Mouse (Mus musculus) gastrocnemius, postnatal 14 days (tissue): ENCODE measurements around the gene Lax1. TPM values are rescaled to one million over a fixed set of nuclear protein-coding genes. Genes with fewer than 3 reads are reported as not detected.
"Not testable (repeated sequence)": the region's sequence is repeated elsewhere in the genome, so short reads cannot be mapped to it uniquely, and the experiment has no call there.

Experiments used
- DNase-seq: peaks from one replicate; pipeline ENCODE4 v3.0.0; 2021; ENCODE audit warnings: mixed read lengths
- intact Hi-C: fragments of 180-260 bp; cut with DNase I; formaldehyde crosslinking; loops from one replicate; pipeline ENCODE4 v1.15.1; 2025; ENCODE audit warnings: low total_unique reads
- total RNA-seq, 2 experiments: library from RNA; stranded (reverse); gene quantifications; 2 replicates each; pipeline ENCODE4 v1.2.3; 2021

The Lax1 gene
- total RNA-seq, 2 experiments from 2014 or later: 0.09 to 0.27 TPM

DNA sequence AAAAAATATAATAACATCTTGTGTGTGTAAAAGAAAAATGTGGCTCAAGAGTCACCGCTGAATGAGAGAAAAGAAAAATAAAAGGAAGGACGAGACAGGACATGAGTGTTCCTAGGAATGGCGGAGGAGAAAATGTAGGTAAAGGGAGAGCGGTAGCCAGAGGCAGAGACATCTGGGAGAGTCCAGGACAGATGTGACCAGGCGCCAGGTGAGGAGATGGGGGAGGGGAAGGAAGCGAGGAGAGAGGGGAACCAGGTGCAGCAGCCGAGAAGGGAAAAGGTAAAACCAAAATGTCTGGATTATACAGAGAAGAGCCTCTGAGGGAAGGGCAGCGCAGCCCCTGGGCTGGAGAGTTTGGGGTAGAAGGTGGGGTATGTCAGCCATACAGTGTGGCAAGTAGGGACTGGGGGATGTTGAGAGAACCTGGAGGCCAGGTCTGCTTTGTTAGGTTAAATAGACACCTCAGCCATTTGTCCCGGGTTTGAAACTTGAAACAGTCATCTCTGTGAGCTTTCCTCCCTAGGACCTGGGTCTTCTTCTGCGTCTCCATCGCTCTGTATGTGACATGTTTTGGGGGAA is 3.7 kb upstream of the Lax1 start:
- no peak for DNase-seq
- intact Hi-C loops: no loop called here

DNA sequence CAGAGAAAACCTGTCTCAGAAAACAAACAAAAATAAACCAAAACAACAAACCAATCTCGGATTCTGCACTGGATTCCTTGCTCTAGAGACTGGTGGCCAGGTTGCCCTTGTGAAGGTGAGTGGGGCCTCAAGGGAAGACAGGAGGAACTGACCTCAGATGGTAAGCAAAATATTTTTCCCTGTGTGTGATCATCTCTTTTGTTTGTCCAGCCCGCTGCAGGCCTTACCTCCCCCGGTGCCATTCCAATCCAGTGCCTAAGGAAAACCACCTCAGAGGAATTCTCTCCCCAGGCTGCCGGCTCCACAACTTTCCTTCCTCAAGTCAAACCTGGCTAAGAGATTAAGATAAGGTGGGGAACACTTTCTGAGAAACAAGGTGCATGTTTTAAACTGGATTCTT is 2.3 kb upstream of the Lax1 start:
- no peak for DNase-seq
- intact Hi-C loops: no loop called here

DNA sequence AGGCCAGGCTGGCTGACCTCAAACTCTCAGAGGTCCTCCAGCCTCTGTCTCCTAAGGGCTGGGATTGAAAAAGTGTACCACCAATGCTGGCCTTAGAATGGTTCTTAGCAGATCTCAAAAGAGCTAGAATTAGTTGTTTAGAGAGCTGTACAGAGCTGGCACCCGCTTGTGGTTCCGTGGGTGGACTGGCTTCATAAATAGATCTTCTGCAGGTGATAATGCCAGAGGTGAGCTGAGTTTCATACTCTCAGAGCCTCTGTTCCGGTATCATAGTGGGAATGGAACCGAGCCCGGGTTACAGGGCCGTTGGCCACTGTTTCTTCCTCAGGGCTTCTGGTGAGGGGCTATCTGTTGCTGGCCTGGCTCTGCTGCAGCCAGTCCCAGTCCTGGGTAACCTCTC is 1.1 kb upstream of the Lax1 start:
- intact Hi-C loops: no loop called here
- DNase-seq: no peak

DNA sequence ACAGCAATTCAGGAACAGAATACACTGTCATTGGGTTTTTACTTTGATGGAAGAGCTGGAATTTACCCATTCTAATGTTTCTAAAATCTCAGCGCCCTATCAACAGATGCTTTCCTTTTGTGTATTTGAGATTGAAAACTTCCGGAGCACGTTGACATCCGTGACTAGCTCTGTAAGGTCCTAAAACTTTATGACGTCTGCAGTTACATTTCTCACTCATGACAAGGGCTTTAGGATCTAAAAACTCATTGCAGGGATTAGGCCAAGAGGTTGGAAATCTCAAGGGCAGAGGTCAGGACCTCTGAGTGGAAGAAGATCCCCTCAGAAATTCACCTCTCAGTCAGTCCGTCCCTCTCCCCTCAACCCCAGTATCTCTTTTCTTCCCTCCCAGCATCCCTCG is 1.6 kb downstream of the Lax1 start:
- no peak for DNase-seq
- intact Hi-C loops: no loop called here

DNA sequence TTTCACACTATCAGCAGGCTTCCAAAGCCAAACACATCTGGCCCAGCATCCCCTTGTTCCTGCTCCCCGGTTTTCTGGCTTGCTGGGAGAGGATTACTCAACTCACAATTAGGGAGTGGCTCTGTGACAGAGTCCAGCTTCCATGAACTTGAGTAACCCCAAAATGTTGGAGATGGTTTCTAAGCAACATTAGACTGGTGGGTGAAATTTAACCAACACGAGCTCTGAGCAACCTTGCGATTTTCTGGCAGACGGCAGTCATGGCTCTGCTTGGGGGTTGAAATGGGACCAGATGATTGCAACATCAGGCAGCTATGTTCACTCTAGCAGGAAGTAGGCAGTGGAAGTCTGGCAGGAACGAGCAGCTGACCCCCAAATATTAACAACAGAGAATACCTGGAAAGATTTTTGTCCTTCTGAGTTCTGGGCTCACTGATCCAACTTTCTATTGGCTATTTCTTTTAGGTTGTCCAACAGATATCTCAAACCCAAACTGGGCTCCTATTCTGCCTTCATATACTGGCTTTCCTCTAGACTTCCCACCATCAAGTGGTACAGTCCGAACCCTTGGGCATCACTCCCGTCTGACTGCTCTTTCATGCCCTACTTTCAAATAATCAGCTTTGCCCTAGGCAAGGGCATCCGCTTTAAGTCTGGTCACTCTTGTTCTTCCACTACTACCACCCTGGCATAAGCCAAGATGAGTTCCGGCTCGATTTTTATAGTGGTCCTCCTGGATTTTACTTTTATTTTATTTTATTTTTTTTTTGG is 4.0 kb downstream of the Lax1 start:
- intact Hi-C loops: no loop called here
- peak; percentile 75 for DNase-seq

DNA sequence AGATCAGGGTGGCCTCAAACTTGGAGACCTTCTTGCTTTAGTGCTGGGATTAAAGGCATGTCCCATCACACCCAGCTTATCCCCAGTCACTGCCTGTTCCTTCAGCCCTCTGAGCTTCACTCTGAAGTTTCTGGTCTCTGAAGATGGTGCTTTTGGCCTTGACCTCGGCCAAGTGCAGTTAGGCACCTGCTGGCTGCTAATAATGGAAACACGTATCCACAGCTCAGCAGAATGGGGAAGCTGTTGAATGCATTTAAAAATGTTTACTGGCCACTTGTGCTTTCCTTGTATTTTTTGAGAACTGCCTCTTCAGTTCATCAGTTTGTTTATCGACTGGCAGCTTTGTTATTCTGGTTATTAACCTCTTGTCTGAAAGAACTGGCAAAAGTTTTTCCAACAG is 18.1 kb downstream of the Lax1 start:
- intact Hi-C loops: no loop called here
- DNase-seq: no peak

DNA sequence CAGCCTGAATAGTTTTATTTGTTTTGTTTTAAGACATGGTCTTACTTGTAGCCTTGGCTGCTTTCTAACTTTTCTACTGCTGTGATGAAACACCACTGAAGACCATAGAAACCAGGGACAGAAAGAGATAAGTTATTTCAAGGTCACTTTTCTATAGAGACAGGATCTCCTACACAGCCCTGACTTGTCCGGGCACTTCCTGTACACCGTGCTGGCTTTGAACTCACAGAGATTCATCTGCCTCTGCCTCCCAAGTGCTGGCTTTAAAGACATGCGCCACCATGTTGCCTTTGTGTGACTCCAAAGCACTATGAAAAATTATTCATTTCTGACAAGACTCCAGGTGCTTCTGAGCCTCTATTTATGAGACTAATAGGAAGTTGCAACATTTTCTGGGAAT is 18.6 kb downstream of the Lax1 start:
- DNase-seq: no peak
- intact Hi-C loops: no loop called here

DNA sequence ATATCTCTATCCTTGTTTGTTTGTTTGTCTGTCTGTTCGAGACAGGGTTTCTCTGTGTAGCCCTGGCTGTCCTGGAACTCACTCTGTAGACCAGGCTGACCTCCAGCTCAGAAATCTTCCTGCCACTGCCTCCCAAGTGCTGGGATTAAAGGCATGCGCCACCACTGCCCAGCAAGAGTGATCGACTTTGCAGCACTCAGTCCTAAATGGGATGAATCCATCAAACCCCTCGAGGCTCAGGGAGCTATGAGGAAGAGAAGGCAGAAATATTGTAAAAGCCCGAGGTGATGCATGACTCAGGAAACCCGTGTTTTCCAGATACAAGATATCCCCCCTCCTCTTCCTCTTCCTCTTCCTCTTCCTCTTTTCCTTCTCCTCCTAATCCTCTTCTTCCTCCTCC is 19.1 kb downstream of the Lax1 start:
- DNase-seq: no peak
- intact Hi-C loops: no loop called here

DNA sequence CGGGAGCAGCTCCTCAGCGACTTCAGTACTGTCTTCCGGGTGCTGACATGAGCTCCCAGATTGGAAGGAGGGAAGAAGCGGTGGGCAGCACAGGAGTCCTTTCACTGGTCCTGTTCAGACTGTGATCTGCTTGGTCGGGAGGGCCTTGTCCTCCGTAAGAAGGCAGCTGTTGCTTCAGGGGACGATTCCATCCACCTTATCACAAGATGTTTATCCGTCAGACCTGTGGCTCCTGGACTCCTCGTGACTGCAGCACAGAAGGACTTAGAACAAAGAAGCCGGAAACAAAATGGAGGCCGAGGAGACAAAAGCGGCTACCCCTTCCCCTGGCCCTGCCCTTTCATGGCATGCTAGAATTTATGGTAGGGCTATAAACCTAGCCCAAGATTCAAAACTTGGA is 19.7 kb downstream of the Lax1 start:
- no peak for DNase-seq
- intact Hi-C loops: no loop called here

DNA sequence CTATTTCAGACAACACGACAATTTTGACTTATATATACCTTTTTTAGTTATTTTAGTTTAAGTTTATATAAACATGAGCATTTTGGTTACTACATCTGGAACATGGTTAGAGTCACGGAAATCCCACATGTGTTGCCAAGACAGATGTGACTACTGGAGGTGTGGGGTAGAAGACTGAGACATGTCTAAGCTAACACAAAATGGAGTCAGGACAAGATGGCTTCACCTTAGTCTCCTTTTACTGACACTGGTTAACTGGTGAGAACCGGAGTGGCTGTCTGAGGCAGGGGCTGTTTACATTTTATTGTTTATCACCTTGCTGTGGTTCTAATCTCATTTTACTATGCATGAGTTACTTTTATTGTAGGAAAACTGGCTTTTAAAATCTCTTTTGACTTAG is 21.3 kb downstream of the Lax1 start:
- intact Hi-C loops: no loop called here
- DNase-seq: no peak

DNA sequence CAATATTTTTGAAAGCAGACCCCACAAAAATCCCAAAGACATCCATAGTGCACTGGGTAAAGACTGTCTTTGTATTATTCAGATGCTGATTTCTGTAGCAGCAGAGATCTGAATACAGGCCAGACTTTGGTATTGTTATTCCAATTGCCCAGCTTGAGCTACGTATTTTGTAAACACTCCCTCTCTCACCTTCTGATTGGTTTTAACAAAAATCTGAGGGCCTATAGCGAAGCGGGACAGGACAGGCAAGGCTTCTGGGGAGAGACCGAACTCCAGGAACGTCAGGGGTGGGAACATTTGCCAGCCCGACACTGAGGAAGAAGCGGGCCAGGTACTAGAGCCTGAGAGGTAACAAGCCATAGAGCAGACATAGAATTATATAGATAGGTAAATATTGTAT is 22.2 kb downstream of the Lax1 start:
- DNase-seq: no peak
- intact Hi-C loops: no loop called here

DNA sequence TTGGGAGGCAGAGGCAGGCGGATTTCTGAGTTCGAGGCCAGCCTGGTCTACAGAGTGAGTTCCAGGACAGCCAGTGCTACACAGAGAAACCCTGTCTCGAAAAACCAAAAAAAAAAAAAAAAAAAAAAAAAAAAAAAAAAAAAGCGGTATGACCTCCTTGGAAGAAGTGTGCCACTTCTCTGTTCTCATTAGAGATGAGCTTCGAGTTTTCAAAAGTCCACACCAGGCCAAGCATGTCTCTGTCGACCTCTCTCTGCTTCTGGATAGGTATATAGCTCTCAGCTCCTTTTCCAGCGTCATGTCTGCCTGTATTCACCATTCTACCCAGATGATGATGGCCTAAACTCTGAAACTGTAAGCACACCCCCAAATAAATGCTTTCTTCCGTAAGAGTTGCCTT is 24.2 kb downstream of the Lax1 start:
- DNase-seq, intact Hi-C loops: not testable (repeated sequence)

DNA sequence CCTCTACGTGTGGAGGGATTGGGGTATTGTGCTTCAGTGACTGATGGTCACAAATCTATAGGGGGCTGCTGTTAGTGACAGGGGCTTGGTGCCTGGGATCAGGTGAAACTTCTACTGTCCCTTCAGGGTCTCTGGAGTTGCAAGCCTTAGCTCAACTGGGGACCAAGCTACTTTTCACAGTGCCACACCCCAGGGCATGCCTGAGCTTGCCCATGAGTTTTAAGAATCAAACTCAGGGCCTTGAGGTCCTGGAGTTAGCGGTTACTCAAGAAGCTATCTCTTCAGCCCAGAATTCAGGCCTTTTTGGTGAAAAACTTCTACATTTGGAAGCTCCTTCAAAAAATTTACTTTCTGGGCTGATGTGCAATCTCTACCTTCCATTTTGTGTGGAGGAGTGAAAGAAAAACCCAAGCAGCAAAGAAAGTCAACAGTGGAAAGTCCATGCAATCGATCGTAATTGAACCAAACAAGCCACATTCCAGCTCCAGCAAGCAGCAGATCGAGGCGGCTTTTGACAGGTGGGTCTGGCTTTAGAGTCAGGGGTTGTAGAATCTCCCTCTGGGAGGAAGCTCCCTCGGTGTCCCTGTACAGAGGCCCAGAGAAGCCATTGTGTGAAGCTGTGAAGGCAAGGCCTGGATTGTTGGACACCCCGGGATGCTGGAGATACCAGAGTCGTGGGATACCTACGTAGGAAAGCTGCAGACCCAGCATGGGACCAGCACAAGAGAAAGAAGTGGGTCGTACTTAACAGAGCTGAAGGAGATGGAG is 25.5 kb downstream of the Lax1 start:
- intact Hi-C loops: no loop called here

DNA sequence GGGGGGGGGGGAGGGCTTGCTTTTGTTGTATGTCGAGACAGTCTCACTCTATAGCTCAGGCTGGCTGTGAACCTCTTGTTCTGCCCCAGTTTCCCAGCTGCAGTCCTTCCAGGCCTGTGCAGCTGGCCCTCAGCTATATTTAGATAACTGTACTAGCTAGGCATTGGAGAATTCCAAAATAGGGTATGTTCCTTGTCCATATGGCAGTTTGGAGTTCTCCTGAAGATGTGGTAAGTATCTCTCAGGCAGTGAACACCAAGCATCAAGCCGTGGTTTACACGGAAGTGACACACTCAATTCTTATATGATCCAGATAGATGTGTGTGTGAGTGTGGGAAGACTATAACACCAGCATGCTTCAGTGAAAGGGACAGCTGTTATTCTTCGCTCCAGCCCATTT is 26.5 kb downstream of the Lax1 start:
- intact Hi-C loops: no loop called here
- no peak for DNase-seq

More for the DNA sequence above, 25.5 kb downstream of the Lax1 start:
- DNase-seq: no peak

DNA sequence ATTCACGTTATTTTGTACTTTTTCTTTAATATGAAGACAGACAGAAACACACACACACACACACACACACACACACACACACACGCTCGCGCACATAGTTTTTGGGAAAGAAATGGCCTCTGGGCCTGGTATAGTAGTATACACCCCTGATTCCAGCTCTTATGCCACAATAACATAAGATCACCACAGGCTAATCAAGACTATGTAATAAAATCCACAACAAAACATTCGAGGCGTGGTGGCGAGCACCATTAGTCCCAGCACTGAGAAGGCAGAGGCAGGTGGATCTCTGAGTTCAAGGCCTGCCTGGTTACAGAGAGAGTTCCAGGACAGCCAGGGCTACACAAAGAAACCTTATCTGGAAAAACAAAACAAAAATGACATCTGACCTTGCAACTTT is 27.0 kb downstream of the Lax1 start:
- intact Hi-C loops: no loop called here
- no peak for DNase-seq

DNA sequence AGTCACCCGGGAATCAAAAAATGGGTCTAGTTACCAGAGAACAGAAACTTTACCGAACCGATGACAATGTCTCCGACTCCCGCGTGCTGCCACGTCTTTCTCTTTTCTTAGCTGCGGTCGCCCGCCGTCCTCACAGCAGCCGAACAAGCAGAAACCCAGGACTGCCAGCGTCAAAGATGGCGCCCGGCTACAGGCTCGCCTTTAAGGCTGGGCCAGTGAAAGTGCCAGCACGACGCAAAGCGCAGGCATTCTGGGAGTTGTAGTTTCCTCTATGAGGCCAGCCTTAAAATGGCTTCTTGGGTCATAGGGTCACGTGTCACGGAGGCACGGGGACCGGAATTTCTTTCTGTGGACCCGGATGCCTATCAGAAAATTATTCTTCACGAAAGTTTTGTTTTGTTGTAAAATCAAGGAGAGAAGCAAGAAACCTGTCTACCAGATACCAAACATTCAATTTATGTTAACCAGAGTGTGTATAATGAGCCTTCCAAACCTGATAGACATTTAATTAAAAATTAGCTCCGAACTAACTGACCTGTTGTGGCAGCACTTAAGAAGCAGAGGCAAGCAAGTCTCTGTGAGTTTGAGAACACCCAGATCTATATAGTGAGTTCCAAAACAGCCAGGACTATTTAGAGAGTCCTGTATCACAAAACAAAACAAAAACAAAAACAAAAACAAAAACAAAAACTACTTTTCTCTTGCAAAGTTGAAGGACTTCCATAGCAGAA is 28.5 kb downstream of the Lax1 start, which contains the start of gene Gm38394:
Gene Gm38394, minus strand, starts transcription at position 116 of the 731 bp plus-strand sequence.
- intact Hi-C loops: no loop called here
- peak; percentile 93 for DNase-seq

DNA sequence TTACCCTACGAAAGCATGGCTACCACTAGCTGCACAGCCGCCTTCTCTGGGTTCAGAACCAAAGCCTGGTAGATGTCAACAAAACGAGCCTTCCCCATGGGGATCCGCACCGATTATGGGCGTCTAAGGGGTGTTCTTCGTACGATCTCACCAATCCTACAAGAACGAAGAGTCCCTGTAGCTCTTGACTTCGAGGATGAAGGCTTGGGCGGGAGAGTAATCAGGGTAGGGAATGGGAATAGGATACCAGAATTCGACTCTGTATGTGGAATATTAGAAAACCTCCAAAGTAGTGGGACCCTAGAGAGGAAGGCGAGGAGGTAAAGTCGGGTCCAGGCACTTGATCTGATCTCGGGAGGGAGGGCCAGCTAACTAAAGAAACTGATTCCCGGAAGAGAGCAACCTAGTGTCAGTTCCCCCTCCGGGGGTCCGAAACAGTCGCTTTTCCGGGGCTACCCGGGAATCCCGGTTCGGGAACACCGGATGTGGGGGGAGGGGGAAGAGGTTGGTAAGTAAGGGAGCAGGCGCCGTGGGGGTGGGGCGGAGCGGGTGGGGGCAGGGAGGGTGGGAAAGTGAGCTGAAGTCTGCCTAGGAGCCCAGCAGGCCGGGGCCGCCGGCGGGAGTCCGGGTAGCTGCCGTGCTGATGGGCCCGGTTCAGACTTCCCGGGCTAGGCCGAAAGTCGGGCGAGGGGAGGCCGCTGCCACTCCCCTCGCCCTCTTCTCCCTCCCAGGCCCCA is 29.3 kb downstream of the Lax1 start, which contains the start of gene Zbed6:
Gene Zbed6, minus strand, starts transcription at position 420 of the 737 bp plus-strand sequence.
- intact Hi-C loops: no loop called here

DNA sequence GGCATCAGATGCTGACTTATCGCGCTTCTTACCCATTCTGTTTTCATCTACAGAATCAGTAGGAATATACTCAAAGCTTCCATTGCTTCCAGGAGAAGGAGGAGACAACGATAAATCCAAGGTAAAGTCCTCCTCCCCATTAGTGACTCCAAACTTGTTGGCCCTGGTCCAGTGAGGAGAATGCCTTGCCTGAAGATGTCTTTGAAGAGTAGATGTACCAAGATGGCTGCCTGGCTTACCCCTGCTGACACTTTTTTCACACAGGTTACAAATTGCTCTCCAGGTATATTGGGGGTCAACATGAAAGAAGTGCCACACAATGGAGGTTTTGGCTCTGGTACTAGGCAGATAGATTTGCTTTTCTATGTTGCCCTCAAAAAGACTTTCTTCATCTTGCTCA is 31.0 kb downstream of the Lax1 start:
- intact Hi-C loops: no loop called here
- no peak for DNase-seq

More for the DNA sequence above, 29.3 kb downstream of the Lax1 start, which contains the start of gene Zbed6:
- DNase-seq: peak; percentile 83

DNA sequence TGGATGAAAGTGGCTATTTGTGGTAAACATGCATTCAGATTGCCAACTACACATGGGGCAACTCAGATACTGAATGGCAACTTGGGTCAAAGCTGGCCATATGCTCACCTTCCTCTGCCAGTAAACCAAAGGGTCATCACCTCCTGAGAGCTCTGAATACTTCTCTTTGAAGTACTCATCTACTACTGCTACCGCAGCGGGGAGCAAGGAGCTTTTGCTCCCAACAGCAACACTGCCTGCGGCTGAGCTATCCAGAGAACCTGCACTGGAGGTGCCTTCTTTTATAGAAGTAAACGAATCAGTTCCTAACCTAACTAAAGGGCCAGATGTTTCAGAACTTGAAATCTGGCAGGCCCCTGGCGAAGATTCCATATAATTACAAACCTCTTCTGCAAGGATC is 33.1 kb downstream of the Lax1 start:
- intact Hi-C loops: no loop called here
- no peak for DNase-seq
